Mouse (Mus musculus) stomach, postnatal 0 days (tissue): ENCODE results near the gene Trpm8. TPM values are rescaled to one million over a fixed set of nuclear protein-coding genes. Genes with fewer than 3 reads are reported as not detected.

Experiments used
- ATAC-seq: fragments of 200-750 bp; cut with Nextera tagmentation; 2 replicates; pipeline ENCODE4 v1.8.0; 2017; ENCODE audit not compliant: low FRiP score, low TSS enrichment
- DNase-seq: peaks from one replicate; pipeline ENCODE4 v3.0.0-alpha.2; 2016; ENCODE audit warnings: low spot score
- H3K27ac ChIP-seq: fragments of 300-500 bp; sonication (generic); replicated peaks from 2 replicates; pipeline ENCODE4 v1.5.1; 2014; ENCODE audit warnings: mild to moderate bottlenecking, control low read depth
- H3K27me3 ChIP-seq: fragments of 300-500 bp; sonication (generic); 2 replicates; pipeline ENCODE4 v1.6.1; 2014; ENCODE audit warnings: low read length; ENCODE audit not compliant: control insufficient read depth, insufficient read depth
- H3K36me3 ChIP-seq: fragments of 300-500 bp; sonication (generic); 2 replicates; pipeline ENCODE4 v1.6.1; 2014; ENCODE audit warnings: low read length, mixed read lengths; ENCODE audit not compliant: control insufficient read depth, insufficient read depth
- H3K4me1 ChIP-seq: fragments of 300-500 bp; sonication (generic); replicated peaks from 2 replicates; pipeline ENCODE4 v1.6.1; 2014; ENCODE audit warnings: antibody characterized with exemption; ENCODE audit not compliant: control insufficient read depth, insufficient read depth
- H3K4me2 ChIP-seq: fragments of 300-500 bp; sonication (generic); replicated peaks from 2 replicates; pipeline ENCODE4 v1.6.1; 2014; ENCODE audit warnings: low read depth, mild to moderate bottlenecking, control low read depth, moderate library complexity
- H3K4me3 ChIP-seq: fragments of 300-500 bp; sonication (generic); 2 replicates; pipeline ENCODE4 v1.5.1; 2014; ENCODE audit warnings: low read depth, low read length, control low read depth
- H3K9ac ChIP-seq: fragments of 300-500 bp; sonication (generic); 2 replicates; pipeline ENCODE4 v1.6.1; 2014; ENCODE audit warnings: mild to moderate bottlenecking, low read length, control low read depth, mixed read lengths
- H3K9me3 ChIP-seq: fragments of 300-500 bp; sonication (generic); 2 replicates; pipeline ENCODE4 v1.6.1; 2016; ENCODE audit warnings: low read length; ENCODE audit not compliant: control insufficient read depth
- CTCF ChIP-seq: IDR thresholded peaks from 2 replicates; pipeline ENCODE4 v1.5.1; 2016; ENCODE audit warnings: antibody characterized with exemption, low read depth, mild to moderate bottlenecking, moderate library complexity
- EP300 ChIP-seq: optimal IDR thresholded peaks from 2 replicates; pipeline ENCODE3; 2016; ENCODE audit warnings: antibody characterized with exemption
- WGBS: fragments of 180-500 bp; shearing (Covaris S2); extraction: QIAGEN DNeasy Blood & Tissue Kit; methylation state at CpG from one replicate; pipeline ENCODE4 v1.1.7; 2014; 5-methylcytosine and 5-hydroxymethylcytosine counted together
- polyA plus RNA-seq: library from polyadenylated mRNA; unstranded; fragments of >200 nt; fragmentation: Nextera tagmentation; extraction: Ambion mirVana; gene quantifications from 2 replicates; pipeline ENCODE4 v1.2.1, GENCODE M21; 2015

Trpm8 gene
- polyA plus RNA-seq, 1 experiment from 2014 or later = 0.06 TPM

DNA sequence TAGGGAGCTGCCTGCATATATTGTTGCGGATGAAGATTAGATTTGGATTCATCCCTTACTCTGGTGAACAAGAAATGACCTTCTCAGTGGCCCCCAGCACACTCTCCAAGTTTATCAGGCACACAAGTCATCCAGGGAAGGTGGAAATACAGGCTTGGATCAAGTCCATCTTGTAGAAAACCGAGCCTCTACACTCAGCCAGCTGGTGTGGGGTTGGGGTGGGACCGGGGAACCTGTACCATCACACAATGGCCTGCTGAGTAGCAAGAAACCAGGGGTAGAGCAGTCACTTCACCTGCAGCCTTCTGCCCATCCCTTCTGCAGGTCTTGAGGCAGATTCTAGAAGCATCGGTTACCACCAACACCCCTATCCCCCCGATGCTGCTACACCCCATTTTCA, 42.8 kb upstream of the Trpm8 start:
- H3K27me3 ChIP-seq = no peaks in the 10 kb centered on the region; the same call in 1 of the 2 replicates
- H3K4me3 ChIP-seq = no peak overlapping the region
- ATAC-seq (no peak), DNase-seq (no peak)
- no peak overlapping the region for H3K9ac ChIP-seq
- WGBS = 40% methylated on average over 5 of the region's 5 CpGs
- H3K4me2 ChIP-seq = no peak overlapping the region
- no peaks in the 10 kb centered on the region for H3K36me3 ChIP-seq
- H3K27ac ChIP-seq = no peak overlapping the region
- H3K9me3 ChIP-seq = peaks cover 64% of the 10 kb centered on the region
- TF ChIP-seq CTCF (no peak), EP300 (no peak)
- H3K4me1 ChIP-seq = no peaks in the 10 kb centered on the region

DNA sequence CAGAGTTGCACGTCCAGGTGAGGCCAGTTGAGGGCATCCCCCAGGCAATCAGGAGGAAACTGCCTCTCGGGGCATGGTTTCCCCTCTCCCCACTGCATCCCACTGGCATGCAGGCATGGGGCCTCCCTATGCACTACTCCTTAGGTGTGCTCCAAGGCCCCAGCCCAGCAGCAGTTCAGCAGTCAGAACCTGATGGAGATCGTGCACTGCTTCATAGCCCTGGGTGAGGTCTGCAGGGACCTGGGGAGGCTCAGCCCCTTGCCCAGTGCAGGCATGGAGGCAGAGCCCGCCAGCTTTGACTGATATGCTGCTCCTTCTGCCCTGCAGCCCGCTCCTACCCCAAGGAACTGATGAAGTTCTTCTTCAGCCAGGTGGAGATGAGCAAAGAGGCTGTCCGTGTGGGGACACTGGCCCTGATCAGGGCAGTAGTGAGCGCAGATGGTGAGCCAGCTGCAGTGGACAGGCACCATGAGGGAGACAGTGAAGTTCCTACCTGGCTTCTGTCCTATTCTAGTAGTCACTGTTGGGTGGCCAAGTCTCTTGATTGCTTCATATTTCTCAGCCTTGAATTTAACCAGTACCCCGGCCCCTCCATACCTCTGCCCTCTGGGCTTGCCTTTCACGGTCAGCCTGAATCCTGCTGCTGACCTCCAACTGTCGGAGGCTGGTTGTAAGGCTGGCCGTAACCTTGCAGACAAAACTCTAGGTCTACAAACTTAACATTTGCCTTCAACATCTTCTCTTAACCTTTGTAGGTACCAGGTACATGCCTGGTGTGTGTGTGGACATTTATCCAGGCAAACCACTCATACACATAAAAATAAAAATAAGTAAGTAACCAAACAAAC, 42.2 kb upstream of the Trpm8 start:
- no peak for ATAC-seq
- H3K9me3 ChIP-seq = peaks cover 66% of the 10 kb centered on the region

DNA sequence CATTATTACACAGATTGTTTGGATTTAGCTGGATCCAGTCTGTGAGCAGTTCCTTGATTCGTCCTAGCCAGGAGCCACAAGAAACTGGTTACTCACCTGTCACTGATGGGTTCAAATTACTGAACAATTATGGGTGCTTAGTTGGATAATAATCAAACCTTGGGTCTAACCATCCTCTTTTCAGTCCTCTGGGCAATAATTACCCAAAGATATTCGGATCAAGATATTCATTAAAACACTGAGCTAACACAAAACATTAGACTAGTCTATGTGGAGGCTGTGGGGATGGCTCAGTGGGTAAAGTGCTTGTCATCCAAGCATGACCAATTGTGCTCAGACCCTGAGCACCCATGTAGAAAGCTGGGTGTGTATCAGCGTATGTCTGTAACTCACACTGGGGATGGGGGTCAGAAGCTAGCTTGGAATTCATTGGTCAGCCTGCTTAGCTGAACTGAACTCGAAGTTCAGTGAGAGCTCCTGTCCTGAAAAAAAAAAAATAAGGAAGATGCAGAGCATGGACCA, 41.5 kb upstream of the Trpm8 start:
- peaks cover 69% of the 10 kb centered on the region for H3K9me3 ChIP-seq
- ATAC-seq (no peak), DNase-seq (no peak)

More for the DNA sequence above, 42.2 kb upstream of the Trpm8 start:
- no peak overlapping the region for H3K9ac ChIP-seq
- H3K27ac ChIP-seq = no peak overlapping the region
- H3K27me3 ChIP-seq = no peaks in the 10 kb centered on the region; the same call in 1 of the 2 replicates
- H3K4me1 ChIP-seq = no peaks in the 10 kb centered on the region
- no peak overlapping the region for H3K4me3 ChIP-seq
- WGBS = 60% methylated on average over 11 of the region's 11 CpGs
- no peaks in the 10 kb centered on the region for H3K36me3 ChIP-seq
- H3K4me2 ChIP-seq = no peak overlapping the region
- TF ChIP-seq CTCF = no peak
- no peak for TF ChIP-seq EP300
- no peak for DNase-seq

DNA sequence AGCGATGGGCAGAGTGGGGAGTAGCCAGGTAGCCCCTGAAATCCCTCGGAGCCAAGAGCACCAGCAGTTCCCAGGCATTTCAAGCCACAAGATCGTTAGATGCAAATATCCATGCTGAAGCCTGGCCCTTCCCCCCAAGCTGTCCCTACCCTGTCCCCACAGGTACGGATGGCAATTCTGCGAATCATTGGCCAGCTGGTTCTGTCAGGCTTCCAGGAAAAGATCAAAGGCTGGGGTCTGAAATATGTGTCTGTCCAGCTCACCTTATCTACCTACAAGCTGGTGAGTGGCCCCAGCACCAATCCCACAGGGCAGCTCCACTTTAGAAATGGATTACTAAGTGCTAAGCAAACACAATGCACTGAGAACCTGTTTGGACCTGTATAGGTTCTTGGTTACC, 40.1 kb upstream of the Trpm8 start:
- no peaks in the 10 kb centered on the region for H3K4me1 ChIP-seq
- ATAC-seq = peak; percentile 33
- no peaks in the 10 kb centered on the region for H3K36me3 ChIP-seq
- peaks cover 70% of the 10 kb centered on the region for H3K9me3 ChIP-seq
- 71% methylated on average over 5 of the region's 5 CpGs for WGBS
- H3K27ac ChIP-seq = no peak overlapping the region
- H3K9ac ChIP-seq = no peak overlapping the region
- H3K27me3 ChIP-seq = no peaks in the 10 kb centered on the region; the same call in 1 of the 2 replicates
- no peak for TF ChIP-seq CTCF
- no peak for TF ChIP-seq EP300
- no peak overlapping the region for H3K4me2 ChIP-seq
- no peak for DNase-seq
- H3K4me3 ChIP-seq = no peak overlapping the region

More for the DNA sequence above, 41.5 kb upstream of the Trpm8 start:
- no peaks in the 10 kb centered on the region for H3K36me3 ChIP-seq
- TF ChIP-seq CTCF = no peak
- H3K4me2 ChIP-seq = no peak overlapping the region
- WGBS = 57% methylated on average over 4 of the region's 4 CpGs
- H3K27me3 ChIP-seq = no peaks in the 10 kb centered on the region; the same call in 1 of the 2 replicates
- no peaks in the 10 kb centered on the region for H3K4me1 ChIP-seq
- no peak overlapping the region for H3K4me3 ChIP-seq
- H3K27ac ChIP-seq = no peak overlapping the region
- no peak overlapping the region for H3K9ac ChIP-seq

DNA sequence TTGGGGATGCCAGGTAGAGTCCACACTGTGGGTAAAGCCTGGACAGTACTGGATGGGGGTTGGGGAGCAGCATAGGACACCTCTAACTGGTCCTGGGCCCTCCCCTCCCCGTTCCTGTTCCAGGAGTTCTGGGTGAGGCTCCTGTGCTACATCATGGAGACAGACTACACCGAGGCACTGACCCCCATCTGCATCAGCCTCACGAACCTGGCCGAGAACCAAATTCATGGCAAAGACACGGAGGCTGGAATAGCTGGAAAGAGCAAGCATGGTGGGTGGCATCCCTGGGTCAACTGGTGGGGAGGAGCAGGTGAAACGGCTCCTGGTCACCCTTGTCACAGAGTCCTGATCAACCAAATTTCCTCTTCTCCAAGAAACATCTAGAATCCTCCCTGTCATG, 38.7 kb upstream of the Trpm8 start:
- Histone ChIP-seq H3K4me1 (no peaks in the 10 kb centered on the region), H3K27me3 (no peaks in the 10 kb centered on the region; the same call in 1 of the 2 replicates), H3K9ac (no peak overlapping the region), H3K27ac (no peak overlapping the region), H3K36me3 (no peaks in the 10 kb centered on the region), H3K4me2 (no peak overlapping the region), H3K4me3 (no peak overlapping the region), H3K9me3 (peaks cover 69% of the 10 kb centered on the region)
- 72% methylated on average over 6 of the region's 6 CpGs for WGBS
- TF ChIP-seq EP300 = no peak
- no peak for TF ChIP-seq CTCF
- ATAC-seq (0 out of 2 replicates have a peak, but pooled peaks have one; percentile 4), DNase-seq (no peak)

DNA sequence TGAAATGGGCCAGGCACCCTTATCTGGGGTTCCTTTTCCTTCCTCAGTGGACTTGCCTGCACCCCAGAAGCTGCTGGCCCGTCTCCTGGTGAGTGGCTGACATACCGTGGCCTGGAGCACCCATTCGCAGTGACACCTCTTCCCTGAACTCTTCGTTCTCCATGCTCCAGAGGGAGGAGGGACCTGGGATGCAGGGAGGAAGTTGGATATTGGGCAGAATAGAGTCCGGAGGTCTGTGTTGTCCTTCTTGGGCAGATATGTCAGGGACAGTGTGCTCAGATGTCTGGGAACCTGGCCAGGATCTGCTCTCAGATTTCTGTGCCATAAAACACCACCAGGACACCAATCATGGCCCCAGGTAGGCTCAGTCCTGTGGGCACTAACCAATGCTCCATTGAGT, 37.4 kb upstream of the Trpm8 start:
- no peaks in the 10 kb centered on the region; the same call in 1 of the 2 replicates for H3K27me3 ChIP-seq
- no peak overlapping the region for H3K27ac ChIP-seq
- ATAC-seq = no peak
- H3K4me2 ChIP-seq = no peak overlapping the region
- no peak overlapping the region for H3K9ac ChIP-seq
- H3K4me1 ChIP-seq = no peaks in the 10 kb centered on the region
- no peak for DNase-seq
- TF ChIP-seq EP300 (no peak), CTCF (no peak)
- no peak overlapping the region for H3K4me3 ChIP-seq
- WGBS = 72% methylated on average over 5 of the region's 5 CpGs
- no peaks in the 10 kb centered on the region for H3K36me3 ChIP-seq
- H3K9me3 ChIP-seq = peaks cover 66% of the 10 kb centered on the region
